Mouse (Mus musculus): ENCODE results near the gene Gsdme. TPM values are rescaled to one million over a fixed set of nuclear protein-coding genes. Genes with fewer than 3 reads are reported as not detected.
A peak's percentile ranks its signal among the peaks of the same experiment; 100 is the strongest.

The Gsdme gene
- total RNA-seq, 2 experiments from 2014 or later = 2.8 TPM

- DNase-seq = no peak
Measured at GRCm38 (mm10) chr6:50187955-50188354, 75.7 kb downstream of the Gsdme start.

- DNase-seq = peak; percentile 3
Measured at GRCm38 (mm10) chr6:50180189-50180588, 83.5 kb downstream of the Gsdme start.

GRCm38 (mm10) chr6:50175736-50176135 lies 87.9 kb downstream of the Gsdme start:
- no peak for DNase-seq

GRCm38 (mm10) chr6:50169771-50170170 lies 93.9 kb downstream of the Gsdme start:
- no peak for DNase-seq

- DNase-seq = no peak
Measured at GRCm38 (mm10) chr6:50168821-50169220, 94.8 kb downstream of the Gsdme start.

- no peak for DNase-seq
Measured at GRCm38 (mm10) chr6:50163013-50163412, 100.6 kb downstream of the Gsdme start.

- DNase-seq = no peak
Measured at GRCm38 (mm10) chr6:50159842-50160241, 103.8 kb downstream of the Gsdme start.

GRCm38 (mm10) chr6:50149378-50149777 lies 114.3 kb downstream of the Gsdme start:
- DNase-seq = no peak

GRCm38 (mm10) chr6:50146158-50146557 lies 117.5 kb downstream of the Gsdme start:
- DNase-seq = no peak

- DNase-seq = no peak
Measured at GRCm38 (mm10) chr6:50139526-50139925, 124.1 kb downstream of the Gsdme start.

Other genes with a start within 250 kb of the Gsdme start
- gene Mpp6, start 153.6 kb downstream of the Gsdme start, total RNA-seq (2021) = 10 to 100 TPM; 59.2 to 60.7 TPM
- 10 to 100 TPM; 26.2 to 37.8 TPM for gene Osbpl3, start 192.3 kb upstream of the Gsdme start, total RNA-seq (2021)

Data from adrenal gland, postnatal 10 days (tissue).